8 mouse cellular contexts compared by ENCODE assay signal in genomic region chr2:30713535-30713934, GRCm38 (mm10).
DNase-seq lines count a peak whose midpoint lies in the region; ATAC-seq lines count a peak whose summit lies in the region.

No protein-coding gene starts in this region.

- WGBS in stomach, embryonic 14.5 days: 18% methylated on average over 3 of the region's 3 CpGs

- no peak overlapping the region for H3K4me3 ChIP-seq in stomach, embryonic 14.5 days (ENCODE audit: low read depth, low read length)

- peaks cover 72% of the 10 kb centered on the region for H3K4me1 ChIP-seq in stomach, embryonic 14.5 days (ENCODE audit: control insufficient read depth, insufficient read depth, low read length)

- H3K36me3 ChIP-seq in stomach, embryonic 14.5 days (ENCODE audit: control insufficient read depth, insufficient read depth, low read length): no peaks in the 10 kb centered on the region

- peak overlapping the region; percentile 1; the same call in 1 of the 2 replicates for H3K27ac ChIP-seq in stomach, embryonic 14.5 days (ENCODE audit: low read length)

- H3K9ac ChIP-seq in stomach, embryonic 14.5 days (replicated peaks; ENCODE audit: low read depth, low read length): no peak overlapping the region

- no peaks in the 10 kb centered on the region for H3K27me3 ChIP-seq in stomach, embryonic 14.5 days (ENCODE audit: control insufficient read depth, insufficient read depth, low read length)

- H3K4me2 ChIP-seq in stomach, embryonic 14.5 days (replicated peaks; ENCODE audit: low read depth, low read length): no peak overlapping the region

- DNase-seq in cerebellum, adult 11-12 months: peak; percentile 61
- DNase-seq in NIH3T3 (ENCODE audit: low read depth) (peak; percentile 76), MN1 (ENCODE audit: low spot score) (no peak)
- DNase-seq in heart, adult 9 months (ENCODE audit: low spot score in 2 of 2): peak; percentile 67 to 70
- peak; percentile 49 to 65 for DNase-seq in kidney, postnatal 4 days

- no peak for ATAC-seq in cerebellum, adult (ENCODE audit: insufficient number of reproducible peaks, low FRiP score, low TSS enrichment)
- no peak for ATAC-seq in stomach, embryonic 14.5 days (ENCODE audit: insufficient number of reproducible peaks, insufficient read depth, low FRiP score, low read depth)
- ATAC-seq in inflammation-experienced regulatory T-cells, adult 6 months: no peak

- H3K9me3 ChIP-seq in stomach, embryonic 14.5 days (ENCODE audit: control insufficient read depth, low read depth, low read length): no peaks in the 10 kb centered on the region
